8 mouse cellular contexts compared by ENCODE assay signal in genomic region chr9:109093786-109094552, GRCm38 (mm10). TPM values are rescaled to one million over a fixed set of nuclear protein-coding genes. Genes with fewer than 3 reads are reported as not detected.
DNase-seq lines count a peak whose midpoint lies in the region; ATAC-seq and TF ChIP-seq lines count a peak whose summit lies in the region.

No protein-coding gene starts in this region.

- H3K4me1 ChIP-seq in ES-E14 (ENCODE audit: control insufficient read depth in 2 of 2, insufficient read depth in 2 of 2, low read length in 2 of 2, poor library complexity in 1 of 2) = peaks cover 0 to 18% of the 10 kb centered on the region in 2 experiments; a peak in 1 of 4 replicates
- peaks cover 32% of the 10 kb centered on the region for H3K4me1 ChIP-seq in forebrain, embryonic 11.5 days (replicated peaks; ENCODE audit: control insufficient read depth, insufficient read depth, low read length)
- H3K4me1 ChIP-seq in intestine, postnatal 0 days (replicated peaks; ENCODE audit: control insufficient read depth, insufficient read depth, low read length) = peaks cover 6% of the 10 kb centered on the region; the same call in 1 of the 2 replicates
- peaks cover 17% of the 10 kb centered on the region for H3K4me1 ChIP-seq in stomach, postnatal 0 days (replicated peaks; ENCODE audit: control insufficient read depth, insufficient read depth)

- no peak overlapping the region for H3K9ac ChIP-seq in ES-E14 (ENCODE audit: insufficient read depth, low read depth, low read length, poor library complexity, severe bottlenecking)
- H3K9ac ChIP-seq in forebrain, embryonic 11.5 days (ENCODE audit: low read length) = peak overlapping the region; percentile 97
- no peak overlapping the region for H3K9ac ChIP-seq in intestine, postnatal 0 days (ENCODE audit: low read depth, low read length)
- H3K9ac ChIP-seq in stomach, postnatal 0 days (ENCODE audit: low read length) = 0 out of 2 replicates have a peak overlapping the region, but pooled peaks have one; percentile 85

- TF ChIP-seq CTCF in intestine, postnatal 0 days (IDR thresholded peaks at IDR 0.05; ENCODE audit: low read depth) = no peak
- TF ChIP-seq CTCF in stomach, postnatal 0 days (IDR thresholded peaks at IDR 0.05; ENCODE audit: low read depth) = no peak

- peak overlapping the region; percentile 4; the same call in 1 of the 2 replicates for H3K27ac ChIP-seq in ES-E14 (ENCODE audit: insufficient read depth, low read depth, low read length, poor library complexity, severe bottlenecking)
- H3K27ac ChIP-seq in forebrain, embryonic 11.5 days (ENCODE audit: low read depth, low read length) = peak overlapping the region; percentile 100; the same call in 1 of the 2 replicates
- H3K27ac ChIP-seq in intestine, postnatal 0 days (ENCODE audit: low read depth, low read length) = no peak overlapping the region; the same call in 1 of the 2 replicates
- H3K27ac ChIP-seq in stomach, postnatal 0 days (replicated peaks) = peak overlapping the region; percentile 96

- in situ Hi-C loops in ES-E14 (cut with MboI; ENCODE audit: low sequenced_read_pairs in 2 of 2, unreplicated experiment in 2 of 2) = no loop called here

- H3K9me3 ChIP-seq in ES-E14 (ENCODE audit: control insufficient read depth, insufficient read depth, low read depth, low read length) = no peaks in the 10 kb centered on the region
- no peaks in the 10 kb centered on the region for H3K9me3 ChIP-seq in forebrain, embryonic 11.5 days (ENCODE audit: control insufficient read depth, low read length)
- no peaks in the 10 kb centered on the region for H3K9me3 ChIP-seq in intestine, postnatal 0 days (ENCODE audit: control insufficient read depth)
- H3K9me3 ChIP-seq in stomach, postnatal 0 days (ENCODE audit: control insufficient read depth, low read length) = no peaks in the 10 kb centered on the region

- H3K36me3 ChIP-seq in ES-E14 (ENCODE audit: control insufficient read depth, insufficient read depth, low read length, poor library complexity, severe bottlenecking) = peaks cover under 1% of the 10 kb centered on the region; the same call in 1 of the 2 replicates
- H3K36me3 ChIP-seq in forebrain, embryonic 11.5 days (ENCODE audit: control insufficient read depth, insufficient read depth, low read length) = no peaks in the 10 kb centered on the region; the same call in 1 of the 2 replicates
- peaks cover 17% of the 10 kb centered on the region for H3K36me3 ChIP-seq in intestine, postnatal 0 days (ENCODE audit: control insufficient read depth, insufficient read depth)
- no peaks in the 10 kb centered on the region for H3K36me3 ChIP-seq in stomach, postnatal 0 days (ENCODE audit: control insufficient read depth, insufficient read depth, low read length)

- no peak for ATAC-seq in forebrain, embryonic 11.5 days (replicated peaks; ENCODE audit: low FRiP score)
- ATAC-seq in intestine, postnatal 0 days = no peak
- peak; percentile 9 for ATAC-seq in stomach, postnatal 0 days (ENCODE audit: low FRiP score, low TSS enrichment)

- WGBS in forebrain, embryonic 11.5 days = 19% methylated on average over 11 of the region's 11 CpGs
- WGBS in intestine, postnatal 0 days = 30% methylated on average over 11 of the region's 11 CpGs
- 23% methylated on average over 11 of the region's 11 CpGs for WGBS in stomach, postnatal 0 days

- peak overlapping the region; percentile 53 for H3K4me2 ChIP-seq in forebrain, embryonic 11.5 days (ENCODE audit: low read depth, low read length, severe bottlenecking)
- peak overlapping the region; percentile 98 for H3K4me2 ChIP-seq in intestine, postnatal 0 days (replicated peaks; ENCODE audit: low read depth)
- H3K4me2 ChIP-seq in stomach, postnatal 0 days (replicated peaks; ENCODE audit: low read depth) = peak overlapping the region; percentile 84

- TF ChIP-seq EP300 in stomach, postnatal 0 days (optimal IDR thresholded peaks at IDR 0.05) = no peak

- no peak for DNase-seq in ES-E14 (ENCODE audit: low read depth, low spot score)
- DNase-seq in forebrain, embryonic 11.5 days (ENCODE audit: low spot score) = no peak
- peak; percentile 78 to 86 for DNase-seq in lung, adult 18-20 months
- DNase-seq in stomach, postnatal 0 days (ENCODE audit: low spot score) = peak; percentile 27
- DNase-seq in ovary, adult 18-20 months (ENCODE audit: low spot score) = no peak
- DNase-seq in left cerebral cortex, adult 11 months (ENCODE audit: low spot score) = no peak
- no peak for DNase-seq in layer of hippocampus, adult 9-10 months (ENCODE audit: low spot score)

- H3K27me3 ChIP-seq in forebrain, embryonic 11.5 days (ENCODE audit: control insufficient read depth, insufficient read depth, low read length) = no peaks in the 10 kb centered on the region
- no peaks in the 10 kb centered on the region for H3K27me3 ChIP-seq in intestine, postnatal 0 days (replicated peaks; ENCODE audit: control insufficient read depth, insufficient read depth, low read length)
- no peaks in the 10 kb centered on the region for H3K27me3 ChIP-seq in stomach, postnatal 0 days (ENCODE audit: control insufficient read depth, insufficient read depth, low read length)

- H3K4me3 ChIP-seq in ES-E14 (ENCODE audit: insufficient read depth in 1 of 2, low read depth in 1 of 2, low read length in 2 of 2, poor library complexity in 1 of 2, severe bottlenecking in 1 of 2) = peak overlapping the region; percentile 82 to 84
- peak overlapping the region; percentile 70 for H3K4me3 ChIP-seq in forebrain, embryonic 11.5 days (ENCODE audit: low read depth, low read length)
- H3K4me3 ChIP-seq in intestine, postnatal 0 days (ENCODE audit: low read depth, low read length) = 0 out of 2 replicates have a peak overlapping the region, but pooled peaks have one; percentile 75
- H3K4me3 ChIP-seq in stomach, postnatal 0 days (ENCODE audit: low read depth, low read length) = peak overlapping the region; percentile 69

TF ChIP-seq in ES-E14, 5 proteins besides CTCF, POLR2A, EP300 and RAD21:
- TF ChIP-seq ZC3H11A (IDR thresholded peaks at IDR 0.05; ENCODE audit: borderline replicate concordance, low read depth, low read length) (no peak), CHD2 (IDR thresholded peaks at IDR 0.05; ENCODE audit: low read depth, low read length) (no peak), MAFK (IDR thresholded peaks at IDR 0.05; ENCODE audit: insufficient read depth, low read depth, low read length) (no peak), HCFC1 (IDR thresholded peaks at IDR 0.05; ENCODE audit: borderline replicate concordance, insufficient read depth, low read length) (no peak), ZNF384 (IDR thresholded peaks at IDR 0.05; ENCODE audit: low read depth, low read length) (no peak)

RNA-seq across cellular contexts. Expression of gene Plxnb1, which starts 1.2 kb away (rescaled TPM):
- 17.8 and 35.0 TPM in 2 replicates for total RNA-seq in ES-E14 (2012; rRNA removed)
- polyA plus RNA-seq in forebrain, embryonic 11.5 days (2014; fragmentation: Nextera tagmentation; extraction: Ambion mirVana) = 27.3 and 28.3 TPM in 2 replicates
- polyA plus RNA-seq in intestine, postnatal 0 days (2015; fragmentation: Nextera tagmentation; extraction: Ambion mirVana) = 1.3 and 1.6 TPM in 2 replicates
- 3.0 and 3.7 TPM in 2 replicates for polyA plus RNA-seq in stomach, postnatal 0 days (2015; fragmentation: Nextera tagmentation; extraction: Ambion mirVana)

RNA-seq across cellular contexts. Expression of gene Tma7, which starts 11.6 kb away (rescaled TPM):
- total RNA-seq in ES-E14 (2012; rRNA removed) = 266 and 347 TPM in 2 replicates
- polyA plus RNA-seq in forebrain, embryonic 11.5 days (2014; fragmentation: Nextera tagmentation; extraction: Ambion mirVana) = 671 and 746 TPM in 2 replicates
- polyA plus RNA-seq in intestine, postnatal 0 days (2015; fragmentation: Nextera tagmentation; extraction: Ambion mirVana) = 683 and 718 TPM in 2 replicates
- 416 and 424 TPM in 2 replicates for polyA plus RNA-seq in stomach, postnatal 0 days (2015; fragmentation: Nextera tagmentation; extraction: Ambion mirVana)

RNA-seq across cellular contexts. Expression of gene Ccdc51, which starts 11.7 kb away (rescaled TPM):
- total RNA-seq in ES-E14 (2012; rRNA removed) = 7.7 and 11.8 TPM in 2 replicates
- 13.2 and 17.4 TPM in 2 replicates for polyA plus RNA-seq in forebrain, embryonic 11.5 days (2014; fragmentation: Nextera tagmentation; extraction: Ambion mirVana)
- polyA plus RNA-seq in intestine, postnatal 0 days (2015; fragmentation: Nextera tagmentation; extraction: Ambion mirVana) = 12.1 and 12.7 TPM in 2 replicates
- 8.9 and 9.9 TPM in 2 replicates for polyA plus RNA-seq in stomach, postnatal 0 days (2015; fragmentation: Nextera tagmentation; extraction: Ambion mirVana)

RNA-seq across cellular contexts. Expression of gene Atrip, which starts 20.0 kb away (rescaled TPM):
- total RNA-seq in ES-E14 (2012; rRNA removed) = 17.1 and 21.7 TPM in 2 replicates
- 28.1 and 32.1 TPM in 2 replicates for polyA plus RNA-seq in forebrain, embryonic 11.5 days (2014; fragmentation: Nextera tagmentation; extraction: Ambion mirVana)
- 7.5 and 8.9 TPM in 2 replicates for polyA plus RNA-seq in intestine, postnatal 0 days (2015; fragmentation: Nextera tagmentation; extraction: Ambion mirVana)
- polyA plus RNA-seq in stomach, postnatal 0 days (2015; fragmentation: Nextera tagmentation; extraction: Ambion mirVana) = 10.8 and 11.3 TPM in 2 replicates

RNA-seq across cellular contexts. Expression of gene Trex1, which starts 34.4 kb away (rescaled TPM):
- 6.2 and 7.4 TPM in 2 replicates for total RNA-seq in ES-E14 (2012; rRNA removed)
- polyA plus RNA-seq in forebrain, embryonic 11.5 days (2014; fragmentation: Nextera tagmentation; extraction: Ambion mirVana) = 5.9 and 8.2 TPM in 2 replicates
- polyA plus RNA-seq in intestine, postnatal 0 days (2015; fragmentation: Nextera tagmentation; extraction: Ambion mirVana) = 16.1 and 17.1 TPM in 2 replicates
- 13.3 and 15.8 TPM in 2 replicates for polyA plus RNA-seq in stomach, postnatal 0 days (2015; fragmentation: Nextera tagmentation; extraction: Ambion mirVana)

Comparison
In these comparisons a context has a peak if more than half of its experiments do, and no peak if none do; other contexts are left out.
1. DNase-seq: peak in lung, adult 18-20 months (2 of 2) and stomach, postnatal 0 days (single experiment); none in ES-E14 (single experiment), forebrain, embryonic 11.5 days (single experiment), ovary, adult 18-20 months (single experiment), left cerebral cortex, adult 11 months (single experiment) and layer of hippocampus, adult 9-10 months (single experiment).
2. H3K9ac ChIP-seq: peak in forebrain, embryonic 11.5 days (single experiment) and stomach, postnatal 0 days (single experiment); none in ES-E14 (single experiment) and intestine, postnatal 0 days (single experiment).
3. Peak in every context shown above with its lines, with median percentiles within 50 percentile points of each other: H3K4me3 ChIP-seq and H3K4me2 ChIP-seq.